Mouse (Mus musculus): ENCODE measurements around the gene Lrrc32. TPM values are rescaled to one million over a fixed set of nuclear protein-coding genes. Genes with fewer than 3 reads are reported as not detected.

Gene Lrrc32
- polyA plus RNA-seq (2012; rRNA removed): 3.9 TPM in 2 replicates

GRCm38 (mm10) chr7:98489131-98489530, at the start of gene Lrrc32:
Lrrc32 (plus strand) TSS chr7:98489283.

GRCm38 (mm10) chr7:98439956-98440466, 49.1 kb upstream of the Lrrc32 start, which contains the start of gene Gucy2d:
Gucy2d (plus strand) TSS chr7:98440416.

Other genes with a start within 250 kb of the Lrrc32 start
- 14.5 and 17.0 TPM in 2 replicates for gene Acer3, start 168.1 kb upstream of the Lrrc32 start, polyA plus RNA-seq (2012; rRNA removed)
- gene Tsku, start 128.0 kb upstream of the Lrrc32 start, polyA plus RNA-seq (2012; rRNA removed): 1.7 TPM in 2 replicates
- gene Gucy2d, start 48.9 kb upstream of the Lrrc32 start, polyA plus RNA-seq (2012; rRNA removed): not detected in 2 replicates
- gene Emsy, start 167.5 kb downstream of the Lrrc32 start, polyA plus RNA-seq (2012; rRNA removed): 7.7 and 9.0 TPM in 2 replicates
- 10.0 and 11.7 TPM in 2 replicates for gene Thap12, start 213.8 kb downstream of the Lrrc32 start, polyA plus RNA-seq (2012; rRNA removed)

Measured in liver, embryonic 14 days (tissue).